Mouse (Mus musculus): ENCODE measurements at regions not wholly inside any gene's neighbourhood (a gene's known extent, or its start where the extent isn't known, plus 50 kb on each side); places are given as distances from the start of the nearest gene placed in this dataset.

- DNase-seq (ENCODE audit: low spot score) = no peak
Measured at GRCm38 (mm10) chr13:60007593-60007992, 169.6 kb downstream of the Gas1 start.

- no peak for DNase-seq (ENCODE audit: low spot score)
Measured at GRCm38 (mm10) chr13:60007031-60007430, 170.1 kb downstream of the Gas1 start.

DNA sequence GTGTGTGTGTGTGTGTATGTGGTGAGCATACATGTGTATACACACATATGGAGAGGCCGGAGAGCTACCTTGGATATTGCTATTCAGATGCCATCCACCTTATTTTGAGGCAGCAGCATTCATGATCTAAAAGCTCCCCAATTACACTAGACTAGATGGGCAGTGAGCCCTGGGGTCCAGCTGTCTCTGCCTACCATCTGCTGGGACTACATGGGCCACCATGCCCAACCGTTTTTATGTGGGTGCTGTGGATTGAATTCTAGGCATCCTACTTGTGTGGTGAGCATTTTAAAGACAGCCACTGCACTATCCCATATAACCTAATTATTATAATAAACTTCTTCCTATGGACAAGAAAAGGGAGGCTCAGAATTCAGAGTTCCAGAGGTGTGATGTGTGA, 172.6 kb downstream of the Gas1 start:
- no peak for DNase-seq (ENCODE audit: low spot score)

DNA sequence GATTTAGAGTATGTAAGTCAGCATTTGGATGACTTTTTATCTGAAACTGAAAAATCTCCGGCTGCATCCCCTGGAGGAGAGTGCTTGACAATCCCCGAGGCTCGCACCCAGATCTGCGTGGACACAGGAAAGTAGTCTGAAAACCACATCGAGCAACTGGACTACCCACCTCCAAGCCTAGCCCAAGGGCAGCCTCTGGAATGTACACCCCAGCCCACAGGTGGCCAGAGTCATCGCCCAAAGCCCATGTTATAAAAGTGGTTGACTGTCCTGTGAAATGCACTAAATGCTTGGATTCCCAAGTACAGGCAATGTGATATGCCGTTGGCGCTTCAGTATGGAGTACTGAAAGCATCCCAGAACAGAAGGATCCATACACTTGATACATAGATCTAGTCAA, 175.1 kb downstream of the Gas1 start:
- DNase-seq (ENCODE audit: low spot score) = no peak

DNA sequence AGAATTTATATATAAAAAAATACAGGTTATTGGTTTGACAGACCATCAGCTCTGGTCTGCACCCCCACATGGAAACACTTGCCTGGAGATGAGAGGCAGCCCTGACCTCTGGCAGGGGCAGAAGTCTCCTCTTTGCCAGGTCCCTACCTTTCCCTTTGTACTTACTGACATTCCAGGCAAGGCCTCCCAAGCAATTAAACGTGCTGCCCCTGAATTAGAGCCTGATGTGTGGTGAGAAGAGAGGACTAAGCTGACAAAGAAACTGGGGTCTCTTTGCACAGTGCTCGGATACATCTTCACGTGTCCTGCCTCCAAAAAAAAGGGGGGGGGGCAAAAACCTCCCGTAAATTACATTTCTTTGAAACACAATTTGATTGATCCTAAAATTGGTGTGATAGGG, 175.5 kb downstream of the Gas1 start:
- DNase-seq (ENCODE audit: low spot score) = no peak

- no peak for DNase-seq (ENCODE audit: low spot score)
Measured at GRCm38 (mm10) chr13:60000618-60001347, 176.4 kb downstream of the Gas1 start.

DNA sequence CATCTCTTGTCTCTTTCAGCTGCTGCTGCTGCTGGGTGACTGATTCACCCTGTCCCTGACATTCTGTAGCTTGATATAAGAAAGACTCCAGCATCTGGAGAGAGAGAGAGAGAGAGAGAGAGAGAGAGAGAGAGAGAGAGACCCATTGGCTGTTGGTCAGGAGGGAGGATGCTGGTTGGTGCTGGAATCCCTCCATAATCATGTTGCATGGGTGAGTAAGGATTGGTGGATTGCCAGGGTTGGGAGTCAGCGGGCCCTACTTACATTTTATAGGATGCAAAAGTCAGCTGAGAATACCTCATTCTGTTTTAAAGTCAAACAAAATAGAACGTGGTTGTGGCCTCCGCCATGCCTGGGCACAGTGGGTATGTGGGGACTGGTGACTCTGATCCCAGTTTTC, 174.5 kb upstream of the Tut7 start:
- no peak for DNase-seq (ENCODE audit: low spot score)

- no peak for DNase-seq (ENCODE audit: low spot score)
Measured at GRCm38 (mm10) chr13:59996146-59996814, 173.3 kb upstream of the Tut7 start.

- no peak for DNase-seq (ENCODE audit: low spot score)
Measured at GRCm38 (mm10) chr13:59992780-59993501, 170.0 kb upstream of the Tut7 start.

DNA sequence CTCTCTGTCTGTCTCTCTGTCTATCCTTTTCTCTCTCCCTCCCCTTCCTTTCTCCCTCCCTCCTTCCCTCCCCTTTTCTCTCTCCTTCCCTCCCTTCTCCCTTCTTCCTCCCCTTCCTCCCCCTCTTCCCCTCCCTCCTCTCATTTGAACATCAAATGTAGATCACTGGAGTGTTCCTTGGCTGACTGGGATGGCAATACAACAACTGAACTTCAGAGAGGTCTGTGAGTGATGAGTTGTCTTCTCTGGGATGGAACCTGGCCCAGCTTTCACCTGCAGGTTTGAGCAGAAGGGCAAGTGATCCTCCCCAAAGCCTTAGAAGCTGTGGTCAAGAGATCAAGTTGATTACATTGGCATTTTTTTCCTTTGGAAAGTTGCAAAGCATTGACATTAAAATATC, 169.4 kb upstream of the Tut7 start:
- DNase-seq (ENCODE audit: low spot score) = no peak

DNA sequence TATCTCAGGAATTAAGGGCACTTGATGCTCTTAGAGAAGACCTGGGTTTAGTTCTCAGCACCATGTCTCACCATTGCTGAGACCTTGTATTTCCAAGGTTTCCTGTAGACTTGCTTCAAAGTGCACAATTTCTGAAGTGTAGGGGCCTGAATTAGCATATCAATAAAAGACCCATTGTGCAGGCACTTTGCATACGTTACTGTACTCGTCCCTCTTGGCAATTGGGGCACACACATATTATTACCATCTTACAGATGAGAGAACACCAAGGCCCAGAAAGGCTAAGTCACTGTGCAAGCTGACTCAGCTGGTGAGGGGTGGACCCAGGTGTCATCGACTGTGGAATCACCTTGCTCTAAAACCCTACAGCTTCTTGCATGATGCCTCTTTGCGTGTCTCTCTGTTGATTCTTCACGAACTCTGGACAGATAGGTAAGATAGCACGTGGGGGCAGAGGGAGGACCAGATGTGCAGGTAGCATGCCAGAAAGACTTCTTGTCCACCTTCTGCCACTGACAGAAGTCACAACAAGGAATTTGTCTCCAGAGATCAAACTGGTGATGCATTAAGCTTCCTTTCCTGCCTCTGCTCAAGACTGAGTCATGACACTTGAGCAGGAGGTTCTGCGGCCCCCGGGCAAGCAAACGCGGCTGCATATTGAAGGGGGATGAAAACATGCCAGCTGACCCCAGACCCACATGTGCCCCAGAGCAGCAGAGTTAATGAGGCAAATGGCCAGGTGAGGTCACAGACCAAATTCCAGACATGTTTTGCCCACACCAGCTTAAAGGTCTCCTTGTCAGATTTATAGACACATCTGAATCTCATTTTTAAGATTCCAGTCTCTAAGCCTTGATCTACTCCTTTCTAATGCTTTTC, 167.7 kb upstream of the Tut7 start:
- no peak for DNase-seq (ENCODE audit: low spot score)

GRCm38 (mm10) chr13:59988393-59988965, 165.5 kb upstream of the Tut7 start:
- DNase-seq (ENCODE audit: low spot score) = no peak

GRCm38 (mm10) chr13:59976425-59976824, 153.5 kb upstream of the Tut7 start:
- no peak for DNase-seq (ENCODE audit: low spot score)

DNA sequence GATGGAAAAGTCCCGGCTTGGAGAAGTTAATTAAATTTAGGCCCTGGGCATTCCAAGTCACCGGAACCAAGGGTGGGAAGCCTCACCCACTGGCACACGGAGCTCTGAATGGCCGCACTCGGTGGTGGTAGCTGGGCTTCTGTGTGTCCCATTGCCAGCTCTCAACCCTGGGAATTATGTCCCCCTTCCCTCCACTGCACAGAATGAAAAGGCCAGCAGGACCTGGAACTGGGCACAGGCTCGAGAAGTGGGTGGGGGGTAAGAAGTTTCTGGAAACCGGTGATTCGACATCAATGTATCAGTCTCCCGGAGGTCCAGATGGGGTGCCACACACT, 149.1 kb upstream of the Tut7 start:
- DNase-seq (ENCODE audit: low spot score) = no peak

- no peak for DNase-seq (ENCODE audit: low spot score)
Measured at GRCm38 (mm10) chr13:59971231-59972092, 148.5 kb upstream of the Tut7 start.

GRCm38 (mm10) chr13:59970430-59970829, 147.5 kb upstream of the Tut7 start:
- DNase-seq (ENCODE audit: low spot score) = no peak

DNA sequence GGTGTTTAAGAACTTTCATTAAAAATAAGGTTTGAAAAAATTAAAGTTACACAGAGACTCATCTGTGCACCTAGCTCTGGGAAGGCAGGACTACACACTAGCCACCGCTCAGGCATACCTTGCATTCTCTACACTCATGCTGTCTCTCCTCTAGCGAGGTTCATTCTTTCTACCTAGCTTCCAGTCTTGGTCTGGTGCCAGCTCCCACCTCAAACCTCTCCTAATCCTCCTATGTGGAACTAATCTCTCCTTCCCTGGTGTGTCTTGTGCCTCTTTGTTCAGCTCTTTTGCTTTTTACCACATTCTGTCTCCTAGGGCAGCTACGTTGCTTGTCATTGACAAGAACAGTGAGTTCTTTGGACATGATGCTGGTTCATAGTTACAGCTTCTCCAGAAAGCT, 146.5 kb upstream of the Tut7 start:
- DNase-seq (ENCODE audit: low spot score) = no peak

GRCm38 (mm10) chr13:59968584-59969240, 145.8 kb upstream of the Tut7 start:
- DNase-seq (ENCODE audit: low spot score) = no peak

GRCm38 (mm10) chr13:59966535-59967255, 143.7 kb upstream of the Tut7 start:
- no peak for DNase-seq (ENCODE audit: low spot score)

All from gastrocnemius, adult 18-20 months (tissue).